Mouse (Mus musculus): ENCODE results near the gene Pkd1l1.

DNA sequence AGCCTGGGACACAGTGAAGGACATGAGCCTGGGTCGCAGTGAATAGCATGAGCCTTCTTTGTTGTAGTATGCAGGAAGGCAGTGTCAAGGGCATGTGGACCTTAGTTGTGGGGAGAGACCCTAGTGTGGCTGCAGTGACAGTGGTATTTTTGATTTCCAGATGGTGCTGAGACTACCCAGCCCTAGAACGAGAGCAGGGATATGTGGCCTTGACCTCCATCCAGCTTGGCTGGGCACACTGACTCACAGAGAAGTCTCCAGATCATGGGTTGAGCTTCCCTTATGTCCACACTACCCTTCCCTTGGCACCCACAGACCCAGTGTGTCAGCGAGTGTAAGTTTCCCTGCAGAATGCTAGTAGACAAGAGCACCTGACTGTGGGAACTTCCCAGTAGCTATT is 178.0 kb downstream of the Pkd1l1 start:
- TF ChIP-seq CTCF (IDR thresholded peaks at IDR 0.05; ENCODE audit: low read depth, low read length) (no peak), POLR2A (IDR thresholded peaks at IDR 0.05; ENCODE audit: extremely low read depth, insufficient read depth, low read length) (no peak)
